Mouse (Mus musculus) splenic B cell, adult 2 months (primary cell): ENCODE results near the gene Rnpepl1.

ENCODE experiments used
- DNase-seq: peaks from one replicate; pipeline ENCODE4 v3.0.0-alpha.2; 2011; ENCODE audit warnings: low read depth, low spot score
- H3K27me3 ChIP-seq: 2 replicates; pipeline ENCODE4 v1.6.1; 2012; ENCODE audit warnings: mild to moderate bottlenecking, low read length, moderate library complexity, mixed read lengths; ENCODE audit not compliant: control insufficient read depth, poor library complexity, insufficient read depth, severe bottlenecking
- H3K36me3 ChIP-seq: 2 replicates; pipeline ENCODE4 v1.6.1; 2012; ENCODE audit warnings: mild to moderate bottlenecking, low read length, moderate library complexity, mixed read lengths; ENCODE audit not compliant: control insufficient read depth, poor library complexity, insufficient read depth, severe bottlenecking

Gene Rnpepl1

DNA sequence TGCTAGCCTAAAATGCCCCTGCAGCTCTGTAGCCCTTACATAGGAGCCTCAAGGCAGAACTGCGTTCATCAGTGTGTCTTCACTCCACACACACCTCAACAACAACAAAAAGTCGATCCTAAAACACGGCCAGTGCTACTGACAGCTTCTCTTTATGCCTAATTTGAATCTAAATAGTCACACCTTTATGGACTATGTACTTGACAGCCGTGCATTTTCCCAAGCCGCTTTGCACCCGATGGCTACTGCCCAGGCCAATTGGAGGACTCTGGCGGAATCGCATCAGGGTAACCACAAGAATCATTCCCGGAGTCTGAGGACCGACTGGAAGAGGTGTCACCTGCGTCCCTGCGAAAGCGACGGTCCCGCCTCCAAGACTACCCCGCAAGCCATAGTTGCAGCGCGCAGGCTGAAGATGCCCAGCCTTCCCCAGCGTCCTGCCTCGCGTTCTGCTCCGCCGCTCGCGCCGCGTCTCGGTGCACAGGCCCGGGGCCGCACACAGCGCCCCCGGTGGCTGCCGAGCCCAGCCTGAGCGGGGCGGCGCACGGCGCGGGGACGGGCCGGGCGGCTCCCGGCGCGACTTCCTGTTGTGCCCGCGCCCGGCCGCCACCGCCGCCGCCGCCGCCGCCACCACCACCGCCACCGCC lies at the start of gene Rnpepl1:
Gene Rnpepl1, plus strand, starts transcription at position 545 of the 647 bp plus-strand sequence.
- no peaks in the 10 kb centered on the region for H3K36me3 ChIP-seq
- DNase-seq: peak; percentile 77
- H3K27me3 ChIP-seq: no peaks in the 10 kb centered on the region

DNA sequence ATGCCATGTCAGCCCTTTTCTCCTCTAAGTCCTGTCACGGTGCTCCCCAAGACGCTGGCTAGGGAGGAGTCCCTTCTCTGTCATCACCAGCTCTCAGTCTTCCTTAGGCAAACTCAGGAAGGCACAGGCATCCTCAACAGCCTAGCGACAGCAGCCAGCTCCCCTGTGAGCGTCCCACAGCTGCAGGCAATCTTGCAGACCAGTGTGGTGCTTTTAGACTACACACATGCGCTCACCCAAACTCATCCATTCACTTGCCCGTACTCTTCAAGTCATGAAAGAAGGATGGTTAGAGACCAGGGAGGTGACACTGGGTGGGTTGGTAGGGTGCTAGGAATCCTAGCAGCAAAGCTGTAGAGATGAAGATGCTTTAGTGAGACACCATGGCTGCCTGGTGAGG lies 49.1 kb upstream of the Rnpepl1 start:
- Histone ChIP-seq H3K36me3 (no peaks in the 10 kb centered on the region), H3K27me3 (no peaks in the 10 kb centered on the region)
- no peak for DNase-seq

DNA sequence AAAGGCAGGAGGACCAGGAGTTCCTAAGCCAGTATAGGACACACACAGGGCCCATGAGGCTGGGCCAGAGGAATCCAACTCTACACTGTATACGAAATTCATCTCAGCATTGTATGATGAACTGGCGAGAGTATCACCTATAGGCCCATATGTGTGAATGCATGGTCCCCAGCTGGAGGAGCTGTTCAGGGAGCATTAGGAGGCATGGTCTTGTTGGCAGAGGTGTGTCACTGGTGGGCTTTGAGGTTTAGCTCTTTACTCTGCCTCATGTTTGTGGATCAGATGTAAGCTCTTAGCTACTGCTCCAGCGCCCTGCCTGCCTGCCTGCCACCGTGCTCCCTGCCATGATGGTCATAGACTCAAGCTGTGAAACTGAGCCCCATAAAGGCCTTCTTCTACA lies 47.3 kb upstream of the Rnpepl1 start:
- Histone ChIP-seq H3K27me3 (no peaks in the 10 kb centered on the region), H3K36me3 (no peaks in the 10 kb centered on the region)
- DNase-seq: no peak

DNA sequence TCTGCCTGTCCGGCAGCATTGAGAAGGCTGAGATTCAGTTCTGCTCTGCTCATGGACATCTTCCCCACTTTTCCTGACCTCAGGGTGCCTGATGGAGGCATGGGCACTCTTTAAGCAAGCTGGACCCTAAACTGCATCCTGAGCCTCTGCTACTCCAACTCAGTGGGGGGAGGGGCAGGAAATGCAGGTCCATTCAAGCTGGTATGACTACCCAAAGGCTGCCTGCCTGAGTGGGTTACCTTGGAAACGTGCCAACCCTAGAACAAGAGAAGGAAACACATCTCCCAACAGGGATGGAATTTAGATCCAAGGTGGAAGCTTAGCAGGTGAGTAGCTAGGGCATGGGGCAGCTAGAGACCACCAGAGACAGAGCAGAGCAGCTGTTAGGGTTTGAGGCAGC lies 44.4 kb upstream of the Rnpepl1 start:
- no peaks in the 10 kb centered on the region for H3K36me3 ChIP-seq
- no peaks in the 10 kb centered on the region for H3K27me3 ChIP-seq
- no peak for DNase-seq

DNA sequence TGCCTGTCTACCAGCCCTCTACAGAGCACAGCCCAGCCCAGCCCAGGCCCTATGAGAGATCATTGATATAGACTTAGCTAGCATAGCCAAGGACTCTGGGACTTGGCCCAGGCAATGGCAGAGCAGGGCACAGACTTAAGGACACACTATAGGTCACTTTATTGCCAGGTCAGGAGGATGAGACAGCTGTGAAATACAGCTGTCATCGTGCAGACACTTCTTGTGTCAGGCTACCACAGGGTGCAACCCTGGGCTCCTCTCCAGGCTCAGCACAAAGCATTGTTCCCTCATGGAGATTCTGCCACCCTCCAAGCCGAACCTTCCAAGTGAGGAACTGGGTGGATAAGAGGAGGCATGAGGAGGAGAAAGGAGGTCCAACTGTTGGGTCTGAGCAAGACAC lies 40.6 kb upstream of the Rnpepl1 start:
- H3K27me3 ChIP-seq: no peaks in the 10 kb centered on the region
- H3K36me3 ChIP-seq: no peaks in the 10 kb centered on the region
- no peak for DNase-seq

DNA sequence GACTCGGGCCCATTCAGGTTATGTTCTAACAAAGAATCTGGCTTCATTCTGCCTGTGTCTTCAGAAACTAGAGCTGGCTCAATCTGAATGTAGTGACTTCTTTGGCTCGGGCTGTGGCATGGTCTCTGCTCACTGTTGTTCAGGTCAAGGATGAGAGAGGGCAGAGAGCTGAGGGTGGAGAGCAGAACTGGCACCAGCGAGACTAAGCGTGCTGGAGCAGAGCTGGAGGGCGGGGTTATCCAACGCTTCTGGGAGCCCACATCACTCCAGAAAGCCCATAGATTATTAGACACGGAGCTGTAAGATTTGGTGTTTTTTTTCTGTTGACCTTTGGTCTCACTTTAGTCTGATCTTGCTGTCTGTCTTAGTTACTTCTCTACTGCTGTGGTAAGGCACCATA lies 37.9 kb upstream of the Rnpepl1 start:
- Histone ChIP-seq H3K36me3 (no peaks in the 10 kb centered on the region), H3K27me3 (no peaks in the 10 kb centered on the region)
- no peak for DNase-seq

DNA sequence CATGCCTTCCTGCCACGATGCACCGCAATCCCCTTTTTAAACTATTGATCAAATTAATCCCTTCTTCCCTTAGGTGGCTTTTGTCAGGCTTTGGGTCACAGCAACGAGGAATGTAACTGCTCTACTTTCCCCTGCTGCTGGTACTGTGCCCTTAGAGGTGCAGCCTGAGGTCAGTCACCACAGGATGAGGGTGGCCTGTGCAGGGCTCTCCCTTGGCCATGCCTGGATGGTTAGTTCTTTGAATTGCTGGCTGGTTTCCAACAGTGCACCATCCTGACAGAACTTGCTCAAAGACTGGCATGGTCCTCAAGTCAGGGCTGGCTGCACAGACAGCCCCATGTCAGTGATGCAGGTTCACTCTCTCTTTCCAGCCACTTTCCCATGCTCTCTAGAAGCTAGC lies 36.6 kb upstream of the Rnpepl1 start:
- Histone ChIP-seq H3K27me3 (no peaks in the 10 kb centered on the region), H3K36me3 (no peaks in the 10 kb centered on the region)
- DNase-seq: no peak

DNA sequence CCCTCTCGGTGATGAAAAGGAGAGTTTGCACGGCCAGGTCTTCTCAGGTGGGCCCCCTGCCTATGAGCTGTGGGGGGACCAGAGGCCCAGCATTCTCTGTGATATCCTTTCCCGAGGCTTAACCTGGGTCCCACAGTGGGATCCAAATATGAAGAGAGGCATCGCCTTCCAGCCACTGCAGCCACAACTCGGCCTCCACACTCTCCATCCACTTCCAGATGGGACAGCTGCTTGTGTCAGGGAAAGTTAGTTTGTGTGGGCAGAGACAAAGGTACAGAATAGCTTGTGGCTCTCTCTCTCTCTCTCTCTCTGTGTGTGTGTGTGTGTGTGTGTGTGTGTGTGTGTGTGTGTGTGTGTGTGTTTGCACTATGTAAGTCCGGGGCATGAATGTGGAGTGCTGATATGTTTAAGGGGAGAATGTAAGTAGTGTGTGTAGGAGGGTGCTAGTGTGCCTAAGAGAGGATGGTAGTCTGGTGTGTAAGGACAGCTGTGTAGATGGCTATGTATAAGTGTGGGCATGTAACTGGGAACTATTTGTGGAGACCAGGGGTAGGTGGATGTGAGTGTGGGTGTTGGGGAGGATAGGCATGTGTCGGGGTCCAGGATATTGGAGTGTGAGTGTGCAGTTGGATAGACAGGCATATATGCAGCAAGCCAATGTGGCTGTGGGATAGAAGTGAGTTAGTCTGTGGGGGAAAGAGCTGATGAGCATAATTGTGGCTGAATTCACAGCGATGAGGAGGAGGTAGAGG lies 35.0 kb upstream of the Rnpepl1 start:
- Histone ChIP-seq H3K27me3 (no peaks in the 10 kb centered on the region), H3K36me3 (no peaks in the 10 kb centered on the region)
- no peak for DNase-seq

DNA sequence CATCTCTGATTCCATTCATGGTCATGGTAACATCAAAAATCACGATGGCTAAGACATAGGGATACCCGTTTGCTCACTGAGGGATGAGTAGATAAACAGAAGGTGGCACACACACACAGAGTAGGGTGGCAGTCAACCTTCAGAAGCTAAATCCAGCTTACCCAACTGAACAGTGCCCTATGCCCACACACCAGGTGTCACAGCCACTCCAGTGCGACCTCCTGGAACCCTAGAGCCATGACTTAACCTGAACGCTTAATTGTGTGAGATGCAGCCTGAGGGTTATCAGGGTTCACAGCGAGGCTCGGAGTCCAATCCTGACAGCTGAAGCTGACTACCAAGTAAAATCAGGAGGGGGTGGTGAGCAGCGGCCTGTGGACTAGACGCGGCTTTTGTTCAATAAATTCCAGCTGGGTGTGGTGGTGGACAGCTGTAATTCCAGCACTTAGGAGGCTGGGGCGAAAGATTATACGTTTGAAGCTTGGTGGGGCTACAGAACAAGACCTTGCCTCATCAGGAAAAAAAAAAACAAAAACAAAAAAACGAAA lies 33.1 kb upstream of the Rnpepl1 start:
- DNase-seq: no peak
- Histone ChIP-seq H3K36me3 (no peaks in the 10 kb centered on the region), H3K27me3 (no peaks in the 10 kb centered on the region)

DNA sequence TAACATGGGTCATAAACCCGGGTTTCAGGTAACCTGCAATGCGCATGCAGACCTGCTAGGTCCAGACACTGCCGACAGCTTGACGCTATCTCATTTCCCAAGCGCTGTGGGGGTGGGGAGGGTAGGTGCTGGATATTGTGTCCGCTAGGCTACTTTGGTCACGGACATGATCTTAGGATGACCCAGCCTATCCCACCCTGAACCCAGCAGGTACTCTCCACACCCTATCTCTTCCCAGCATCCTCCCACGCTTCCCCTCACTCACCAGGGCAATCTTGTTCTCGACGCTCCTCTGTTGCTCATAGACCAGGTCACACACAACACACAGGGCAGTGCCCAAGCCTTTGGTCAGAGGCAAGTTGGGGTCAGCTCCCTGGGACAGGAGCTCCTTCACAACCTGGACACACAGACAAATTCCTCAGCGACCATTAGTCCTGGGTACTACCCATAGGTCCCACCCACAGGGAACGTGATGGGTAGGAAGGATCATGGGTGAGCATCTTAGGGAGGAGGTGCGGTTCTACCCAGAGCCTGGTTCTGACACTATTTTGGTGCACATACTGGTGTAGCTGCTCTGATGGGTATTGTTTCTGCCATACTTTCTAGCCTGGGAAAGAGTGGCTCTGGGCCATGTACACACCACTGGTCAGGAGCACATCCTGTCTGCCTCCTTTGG lies 32.4 kb upstream of the Rnpepl1 start:
- H3K27me3 ChIP-seq: no peaks in the 10 kb centered on the region
- DNase-seq: no peak
- H3K36me3 ChIP-seq: no peaks in the 10 kb centered on the region

DNA sequence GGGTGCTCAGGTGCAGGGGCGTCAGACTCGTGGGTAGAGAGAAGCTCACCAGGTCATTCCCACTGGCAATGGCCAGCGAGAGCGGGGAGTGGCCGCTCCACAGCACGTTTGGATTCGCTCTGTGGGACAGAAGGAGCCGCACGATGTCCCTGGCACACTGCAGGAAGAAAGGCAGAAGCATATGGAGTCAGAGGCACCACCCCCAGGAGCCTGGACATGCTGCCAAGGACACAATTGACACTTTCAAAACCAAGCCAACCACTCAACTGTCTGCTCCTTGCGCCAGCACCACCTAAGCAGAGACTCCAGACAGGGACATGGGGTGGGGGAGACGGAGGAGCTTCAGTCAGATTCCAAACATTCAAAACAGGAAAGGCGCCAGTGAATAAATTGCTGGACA lies 31.3 kb upstream of the Rnpepl1 start:
- Histone ChIP-seq H3K36me3 (no peaks in the 10 kb centered on the region), H3K27me3 (no peaks in the 10 kb centered on the region)
- no peak for DNase-seq

DNA sequence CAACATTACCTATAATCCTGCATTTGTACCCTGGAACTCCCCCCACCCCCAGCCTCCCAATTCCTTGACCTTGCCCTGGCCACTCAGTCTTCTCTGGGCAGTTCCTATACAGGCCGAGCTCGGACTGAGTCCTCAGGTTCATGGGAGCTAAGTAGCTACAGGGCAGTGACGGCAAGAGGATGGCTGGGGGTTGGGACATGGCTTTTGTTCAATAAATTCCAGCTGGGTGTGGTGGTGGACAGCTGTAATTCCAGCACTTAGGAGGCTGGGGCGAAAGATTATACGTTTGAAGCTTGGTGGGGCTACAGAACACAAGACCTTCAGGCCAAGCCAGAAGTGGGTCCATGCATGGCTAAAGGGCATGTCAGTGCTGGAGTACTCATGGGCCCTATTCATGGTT lies 30.5 kb upstream of the Rnpepl1 start:
- Histone ChIP-seq H3K27me3 (no peaks in the 10 kb centered on the region), H3K36me3 (no peaks in the 10 kb centered on the region)
- DNase-seq: no peak

DNA sequence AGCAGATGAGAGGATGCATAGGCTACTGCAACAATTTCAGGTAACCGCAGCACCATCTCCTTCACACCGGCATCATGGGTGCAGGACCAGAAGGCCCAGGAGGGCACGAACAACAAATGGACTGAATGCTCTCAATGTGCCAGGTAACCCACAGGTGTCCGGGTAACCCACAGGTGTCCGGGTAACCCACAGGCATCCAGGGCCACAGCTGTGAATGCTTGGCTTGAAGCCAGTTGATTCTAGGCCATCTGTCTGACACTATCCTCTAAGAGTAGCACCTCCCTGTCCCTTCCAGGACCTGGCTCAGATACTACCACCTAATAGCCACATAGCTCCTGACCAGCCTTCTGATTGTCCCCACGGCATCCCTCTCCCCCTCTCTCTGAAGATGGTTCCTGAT lies 28.6 kb upstream of the Rnpepl1 start:
- no peak for DNase-seq
- H3K27me3 ChIP-seq: no peaks in the 10 kb centered on the region
- no peaks in the 10 kb centered on the region for H3K36me3 ChIP-seq

DNA sequence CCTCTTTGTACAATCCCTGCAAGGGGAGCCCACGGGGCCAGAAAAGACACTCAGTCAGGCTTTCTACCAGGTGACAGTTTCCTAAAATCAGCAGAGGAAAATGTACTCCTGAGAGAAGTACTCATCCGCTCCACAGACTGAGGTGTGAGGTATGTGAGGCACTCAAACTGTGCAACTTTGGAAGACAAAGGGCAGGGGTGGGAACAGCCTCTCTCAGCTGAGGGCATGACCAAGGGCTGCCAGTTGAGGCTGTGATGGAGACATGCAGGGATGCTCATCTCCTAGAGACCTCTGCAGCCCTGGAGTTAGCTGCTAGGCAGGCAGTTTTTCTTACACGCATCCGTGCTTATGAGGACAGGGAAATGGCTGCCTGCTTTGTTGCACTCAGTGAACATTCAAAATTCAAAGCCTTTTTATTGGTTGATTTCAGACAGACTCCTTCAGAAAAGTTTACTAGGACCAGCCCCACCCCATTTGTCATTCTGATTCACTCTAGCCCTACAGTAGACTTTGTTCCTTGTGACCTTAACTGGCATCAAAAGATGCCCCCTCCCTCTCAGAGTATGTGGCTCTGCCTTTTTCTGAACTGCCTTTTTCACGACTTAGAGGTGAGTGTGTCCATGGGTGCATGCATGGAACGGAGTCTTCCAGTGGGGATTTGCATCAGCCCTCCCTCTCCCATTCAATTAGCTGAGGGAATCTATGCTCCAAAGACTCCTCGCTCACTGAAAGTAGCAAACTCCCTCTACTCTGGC lies 21.5 kb upstream of the Rnpepl1 start:
- no peaks in the 10 kb centered on the region for H3K27me3 ChIP-seq
- no peaks in the 10 kb centered on the region for H3K36me3 ChIP-seq
- DNase-seq: no peak
